Mouse (Mus musculus) 416B (cell line): ENCODE results near the gene Olfr816.
"Not testable (repeated sequence)": the region's sequence is repeated elsewhere in the genome, so short reads cannot be mapped to it uniquely, and the experiment has no call there.

ENCODE experiments used
- DNase-seq: peaks from one replicate; pipeline ENCODE4 v3.0.0; 2011; ENCODE audit warnings: low read depth

The Olfr816 gene

DNA sequence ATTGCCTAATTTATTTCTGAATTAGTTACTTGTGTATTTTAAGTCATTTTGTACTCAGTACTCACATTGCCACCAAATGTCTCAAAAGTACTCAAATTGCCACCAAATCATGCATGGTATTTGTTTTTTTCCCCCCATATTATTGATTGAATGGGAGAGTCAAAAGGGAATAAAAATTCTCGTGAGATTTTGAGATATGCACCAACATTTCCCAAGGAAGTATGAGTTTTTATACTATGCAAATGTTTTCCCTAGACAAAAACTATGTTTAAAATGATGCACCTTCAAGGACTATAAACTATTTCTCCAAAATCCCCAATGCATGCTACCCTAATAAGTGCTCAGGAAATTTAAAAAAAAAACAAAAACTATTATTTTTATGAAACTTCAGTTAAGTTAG lies at the start of gene Olfr816:
Gene Olfr816 (minus strand): TSS at position 101 of the 400 bp plus-strand sequence.
- no peak for DNase-seq

DNA sequence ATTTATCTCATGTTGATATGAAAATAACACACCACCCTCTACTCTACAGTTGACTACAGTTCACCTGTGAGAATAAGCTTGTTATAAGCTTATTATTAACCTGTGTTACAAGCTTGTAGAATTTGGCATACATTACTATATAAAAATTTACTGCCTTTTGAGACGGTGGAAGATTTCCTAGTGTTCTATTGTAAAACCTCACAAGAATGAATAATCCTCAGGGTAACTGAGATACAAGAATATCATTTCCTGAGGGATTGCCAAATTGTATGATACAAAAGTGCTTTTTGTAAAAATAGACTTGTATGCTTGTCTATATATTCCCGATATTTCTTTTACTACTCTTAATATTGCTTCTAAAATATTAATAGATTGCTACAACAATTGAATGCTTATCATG lies 33.6 kb upstream of the Olfr816 start, which contains the start of gene Olfr818:
Gene Olfr818 (minus strand): TSS at position 101 of the 400 bp plus-strand sequence.
- DNase-seq = no peak

DNA sequence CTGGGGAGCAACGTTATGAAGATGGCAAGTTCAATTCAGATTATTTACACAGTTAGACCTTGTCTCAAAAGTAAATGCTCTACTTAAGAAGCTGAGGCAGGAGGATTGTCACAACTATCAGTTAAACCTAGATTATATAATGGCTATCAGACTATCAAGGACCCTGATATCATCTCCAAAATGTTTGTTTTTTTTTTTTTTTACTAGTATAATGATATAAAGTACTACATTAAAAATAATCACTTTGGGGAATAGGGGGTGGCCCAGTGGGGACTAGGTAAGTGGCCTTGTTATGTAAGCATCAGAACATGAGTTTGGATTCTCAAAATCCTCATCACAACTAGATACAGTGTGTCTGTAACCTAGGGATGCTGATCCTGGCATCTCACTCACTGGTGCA lies 9.6 kb downstream of the Olfr816 start, which contains the start of gene Olfr815:
Gene Olfr815 (minus strand): TSS at position 101 of the 400 bp plus-strand sequence.
- not testable (repeated sequence) for DNase-seq

DNA sequence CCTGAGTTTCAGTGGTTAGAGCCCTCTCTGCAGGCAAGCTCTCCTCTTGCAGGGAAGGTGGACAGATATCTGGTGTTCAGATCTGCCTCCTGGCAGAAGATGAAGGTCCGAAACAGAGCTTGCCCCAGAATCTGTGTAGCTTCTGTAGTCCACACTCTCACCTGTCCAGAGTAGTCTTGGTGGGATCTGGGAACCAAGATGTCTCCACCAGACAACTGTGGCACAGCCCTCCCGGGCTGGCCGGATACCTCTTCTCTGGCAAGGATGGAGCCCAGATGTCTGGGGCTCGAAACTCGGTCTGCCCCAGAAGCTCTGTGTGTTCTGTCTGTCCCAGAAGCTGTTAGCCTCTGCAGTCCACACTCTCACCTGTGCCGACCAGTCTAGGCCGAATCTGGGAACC lies 29.5 kb downstream of the Olfr816 start:
- DNase-seq = no peak

DNA sequence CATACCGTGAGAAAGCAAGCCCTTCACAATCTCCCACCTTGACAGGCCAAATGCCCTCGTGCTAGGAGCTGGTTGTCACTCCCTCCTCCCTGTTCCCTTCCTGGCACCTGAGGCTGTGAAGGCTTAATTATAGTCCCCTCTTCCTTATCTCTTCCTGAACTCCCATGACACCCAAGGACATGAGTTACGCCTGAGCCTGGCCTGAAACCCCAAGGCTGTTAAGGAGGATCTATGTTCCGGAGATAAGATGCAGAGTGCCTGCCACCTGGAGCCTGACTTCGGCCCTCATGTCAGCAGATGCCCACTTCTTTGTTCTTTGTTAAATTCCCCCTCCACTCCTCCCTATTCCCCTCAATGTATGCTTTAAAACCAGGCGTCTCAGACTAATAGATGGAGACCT lies 29.9 kb downstream of the Olfr816 start:
- DNase-seq = not testable (repeated sequence)

DNA sequence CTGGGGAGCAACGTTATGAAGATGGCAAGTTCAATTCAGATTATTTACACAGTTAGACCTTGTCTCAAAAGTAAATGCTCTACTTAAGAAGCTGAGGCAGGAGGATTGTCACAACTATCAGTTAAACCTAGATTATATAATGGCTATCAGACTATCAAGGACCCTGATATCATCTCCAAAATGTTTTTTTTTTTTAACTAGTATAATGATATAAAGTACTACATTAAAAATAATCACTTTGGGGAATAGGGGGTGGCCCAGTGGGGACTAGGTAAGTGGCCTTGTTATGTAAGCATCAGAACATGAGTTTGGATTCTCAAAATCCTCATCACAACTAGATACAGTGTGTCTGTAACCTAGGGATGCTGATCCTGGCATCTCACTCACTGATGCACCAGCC lies 35.6 kb downstream of the Olfr816 start, which contains the start of gene Olfr814:
Gene Olfr814 (minus strand): TSS at position 101 of the 400 bp plus-strand sequence.
- not testable (repeated sequence) for DNase-seq
